Mouse (Mus musculus): ENCODE data around the gene Cmc4. TPM values are rescaled to one million over a fixed set of nuclear protein-coding genes. Genes with fewer than 3 reads are reported as not detected.

Cmc4 gene
- polyA plus RNA-seq (2015; fragmentation: Nextera tagmentation; extraction: Ambion mirVana): 25.7 and 26.4 TPM in 2 replicates

GRCm38 (mm10) chrX:75415936-75416785, at the start of gene Cmc4, which contains the start of the genes Mtcp1 and Brcc3:
Gene Cmc4, minus strand, starts transcription at chrX:75416584.
Gene Mtcp1, minus strand, starts transcription at chrX:75416588.
Gene Brcc3, plus strand, starts transcription at chrX:75416628.
- H3K27me3 ChIP-seq (ENCODE audit: control insufficient read depth, insufficient read depth, low read depth, low read length): no peaks in the 10 kb centered on the region
- peak within 1 kb of the TSS; percentile 53 for H3K4me3 ChIP-seq (ENCODE audit: low read depth, low read length)
- peaks cover 2% of the 10 kb centered on the region; the same call in 1 of the 2 replicates for H3K4me1 ChIP-seq (ENCODE audit: control insufficient read depth, insufficient read depth, low read length)
- no peaks in the 10 kb centered on the region for H3K9me3 ChIP-seq (replicated peaks; ENCODE audit: control insufficient read depth, low read length, poor library complexity, severe bottlenecking)
- peak within 1 kb of the TSS; percentile 73 for H3K9ac ChIP-seq (ENCODE audit: low read depth, low read length)
- H3K27ac ChIP-seq (ENCODE audit: low read length): peak within 1 kb of the TSS; percentile 88
- H3K36me3 ChIP-seq (ENCODE audit: control insufficient read depth, insufficient read depth, low read length): no peaks in the 10 kb centered on the region
- peak within 1 kb of the TSS; percentile 56 for H3K4me2 ChIP-seq (ENCODE audit: low read length)
- 16% methylated on average over 48 of the region's 52 CpGs for whole genome bisulfite sequencing
- ATAC-seq: peak; percentile 100

DNA sequence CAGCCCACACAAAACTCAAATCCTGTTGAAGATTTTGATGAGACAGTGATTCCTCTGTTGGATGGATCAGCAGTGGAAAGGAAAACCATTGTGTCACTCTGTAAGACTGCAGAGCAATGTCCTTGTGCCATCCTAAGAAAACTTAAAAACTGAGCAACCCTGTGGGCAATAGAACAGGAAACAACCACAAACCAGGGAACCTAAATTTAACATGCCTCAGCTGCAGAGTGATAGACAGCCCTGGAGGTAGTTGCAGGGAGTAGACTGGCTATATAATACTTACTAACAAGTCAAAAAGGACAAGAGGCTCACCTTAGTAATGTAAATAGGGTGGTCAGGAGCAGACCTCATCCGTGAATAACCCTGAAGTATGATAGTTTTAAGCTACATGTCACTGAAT, 38.2 kb upstream of the Cmc4 start:
- Histone ChIP-seq H3K27me3 (ENCODE audit: control insufficient read depth, insufficient read depth, low read depth, low read length) (no peaks in the 10 kb centered on the region), H3K27ac (ENCODE audit: low read length) (no peak overlapping the region), H3K9me3 (replicated peaks; ENCODE audit: control insufficient read depth, low read length, poor library complexity, severe bottlenecking) (peaks cover 3% of the 10 kb centered on the region; the same call in 1 of the 2 replicates), H3K4me2 (ENCODE audit: low read length) (no peak overlapping the region), H3K4me3 (ENCODE audit: low read depth, low read length) (no peak overlapping the region), H3K36me3 (ENCODE audit: control insufficient read depth, insufficient read depth, low read length) (peaks cover 18% of the 10 kb centered on the region), H3K9ac (ENCODE audit: low read depth, low read length) (no peak overlapping the region), H3K4me1 (ENCODE audit: control insufficient read depth, insufficient read depth, low read length) (no peaks in the 10 kb centered on the region)
- WGBS: 83% methylated on average over 1 of the region's 1 CpGs
- ATAC-seq: no peak

DNA sequence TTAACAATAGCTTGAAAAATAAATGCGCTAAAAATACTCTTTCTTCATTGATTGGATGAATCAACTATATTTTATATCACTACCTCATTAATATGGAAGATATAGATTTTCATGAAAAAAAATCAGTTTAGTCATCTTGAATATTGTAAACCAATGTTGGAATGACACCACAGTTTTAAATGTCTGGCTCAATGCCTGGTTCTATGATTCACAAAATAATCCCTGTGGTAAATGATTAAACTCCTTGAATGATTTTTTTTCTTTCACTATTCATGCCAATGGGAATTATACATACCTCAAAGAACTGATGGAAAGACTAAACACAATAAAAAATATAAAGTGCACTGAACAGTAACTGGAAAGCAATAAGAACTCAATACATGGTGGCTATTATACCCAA, 6.7 kb downstream of the Cmc4 start:
- Histone ChIP-seq H3K4me2 (ENCODE audit: low read length) (no peak overlapping the region), H3K36me3 (ENCODE audit: control insufficient read depth, insufficient read depth, low read length) (no peaks in the 10 kb centered on the region), H3K27ac (ENCODE audit: low read length) (no peak overlapping the region), H3K4me3 (ENCODE audit: low read depth, low read length) (no peak overlapping the region), H3K9ac (ENCODE audit: low read depth, low read length) (no peak overlapping the region), H3K27me3 (ENCODE audit: control insufficient read depth, insufficient read depth, low read depth, low read length) (no peaks in the 10 kb centered on the region), H3K9me3 (replicated peaks; ENCODE audit: control insufficient read depth, low read length, poor library complexity, severe bottlenecking) (no peaks in the 10 kb centered on the region), H3K4me1 (ENCODE audit: control insufficient read depth, insufficient read depth, low read length) (no peaks in the 10 kb centered on the region)
- 90% methylated on average over 1 of the region's 1 CpGs for WGBS
- ATAC-seq: no peak

DNA sequence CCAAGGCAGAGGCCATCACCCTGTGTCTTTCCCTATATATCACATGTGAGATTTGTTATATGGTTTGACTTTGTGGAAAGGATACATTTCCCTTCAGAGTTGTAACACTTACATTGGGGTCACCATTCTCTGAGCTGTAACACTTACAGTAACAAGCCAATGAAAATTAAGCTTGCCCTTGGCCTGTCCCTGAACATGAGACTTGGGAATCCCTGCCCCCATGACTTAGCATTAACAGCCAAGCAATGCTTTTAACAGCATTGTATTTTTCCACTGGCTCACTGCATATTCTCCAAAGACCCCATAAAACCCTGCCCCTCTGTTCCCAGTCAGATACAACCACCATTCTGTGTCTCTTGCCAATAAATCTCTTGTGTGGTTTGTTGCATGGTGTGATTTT, 13.0 kb downstream of the Cmc4 start:
- Histone ChIP-seq H3K4me1 (ENCODE audit: control insufficient read depth, insufficient read depth, low read length) (no peaks in the 10 kb centered on the region), H3K9ac (ENCODE audit: low read depth, low read length) (no peak overlapping the region), H3K9me3 (replicated peaks; ENCODE audit: control insufficient read depth, low read length, poor library complexity, severe bottlenecking) (no peaks in the 10 kb centered on the region), H3K36me3 (ENCODE audit: control insufficient read depth, insufficient read depth, low read length) (no peaks in the 10 kb centered on the region), H3K4me2 (ENCODE audit: low read length) (no peak overlapping the region), H3K27ac (ENCODE audit: low read length) (no peak overlapping the region), H3K4me3 (ENCODE audit: low read depth, low read length) (no peak overlapping the region), H3K27me3 (ENCODE audit: control insufficient read depth, insufficient read depth, low read depth, low read length) (no peaks in the 10 kb centered on the region)
- ATAC-seq: no peak

GRCm38 (mm10) chrX:75402668-75403067, 13.7 kb downstream of the Cmc4 start:
- no peak for ATAC-seq
- H3K4me3 ChIP-seq (ENCODE audit: low read depth, low read length): no peak overlapping the region
- no peak overlapping the region for H3K4me2 ChIP-seq (ENCODE audit: low read length)
- no peak overlapping the region for H3K9ac ChIP-seq (ENCODE audit: low read depth, low read length)
- no peaks in the 10 kb centered on the region for H3K27me3 ChIP-seq (ENCODE audit: control insufficient read depth, insufficient read depth, low read depth, low read length)
- H3K27ac ChIP-seq (ENCODE audit: low read length): no peak overlapping the region
- H3K4me1 ChIP-seq (ENCODE audit: control insufficient read depth, insufficient read depth, low read length): no peaks in the 10 kb centered on the region
- no peaks in the 10 kb centered on the region for H3K9me3 ChIP-seq (replicated peaks; ENCODE audit: control insufficient read depth, low read length, poor library complexity, severe bottlenecking)
- H3K36me3 ChIP-seq (ENCODE audit: control insufficient read depth, insufficient read depth, low read length): no peaks in the 10 kb centered on the region
- WGBS: 75% methylated on average over 2 of the region's 2 CpGs

- H3K9me3 ChIP-seq (replicated peaks; ENCODE audit: control insufficient read depth, low read length, poor library complexity, severe bottlenecking): no peaks in the 10 kb centered on the region
These were observed 16.9 kb downstream of the Cmc4 start for GRCm38 (mm10) chrX:75399471-75399870.

DNA sequence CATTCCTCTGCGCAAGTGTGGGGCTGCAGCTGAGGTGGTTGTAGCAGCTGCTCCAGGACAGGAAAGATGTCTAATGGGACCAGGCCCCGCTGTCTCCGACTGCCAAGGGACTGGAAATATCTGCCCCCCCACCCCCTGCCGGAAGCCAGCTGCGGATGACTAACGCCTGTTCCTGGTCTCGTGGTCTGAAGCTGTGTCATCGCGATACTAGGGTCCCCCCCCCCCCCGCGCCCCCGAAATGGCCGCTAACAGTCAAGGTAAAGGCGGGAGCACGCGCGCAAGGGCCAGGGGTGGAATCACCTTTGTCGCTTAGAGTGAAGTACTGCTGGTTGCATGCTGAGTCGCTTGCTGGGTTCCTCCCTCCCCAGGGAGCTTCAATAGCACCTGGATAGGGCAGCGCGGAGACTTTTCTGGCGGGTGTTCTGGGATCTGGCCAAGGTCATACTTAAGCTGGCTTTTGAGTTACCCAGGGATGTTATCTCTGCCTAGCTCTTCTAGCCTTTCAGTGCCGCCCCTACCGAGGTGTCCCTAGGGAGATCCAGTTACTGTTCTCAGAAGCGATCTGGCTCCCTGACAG, 34.1 kb downstream of the Cmc4 start, which contains the start of the genes Fundc2 and F8:
Fundc2 (plus strand) TSS at position 205 of the 577 bp plus-strand sequence.
F8 (minus strand) TSS at position 421 of the 577 bp plus-strand sequence.
- no peaks in the 10 kb centered on the region for H3K36me3 ChIP-seq (ENCODE audit: control insufficient read depth, insufficient read depth, low read length)
- H3K4me3 ChIP-seq (ENCODE audit: low read depth, low read length): peak within 1 kb of the TSS; percentile 54
- peak within 1 kb of the TSS; percentile 76 for H3K27ac ChIP-seq (ENCODE audit: low read length)
- H3K4me1 ChIP-seq (ENCODE audit: control insufficient read depth, insufficient read depth, low read length): no peaks in the 10 kb centered on the region
- peak; percentile 99 for ATAC-seq
- H3K27me3 ChIP-seq (ENCODE audit: control insufficient read depth, insufficient read depth, low read depth, low read length): no peaks in the 10 kb centered on the region
- 16% methylated on average over 21 of the region's 25 CpGs for WGBS
- H3K9ac ChIP-seq (ENCODE audit: low read depth, low read length): peak within 1 kb of the TSS; percentile 68
- peak within 1 kb of the TSS; percentile 52 for H3K4me2 ChIP-seq (ENCODE audit: low read length)
- no peaks in the 10 kb centered on the region for H3K9me3 ChIP-seq (replicated peaks; ENCODE audit: control insufficient read depth, low read length, poor library complexity, severe bottlenecking)

More at GRCm38 (mm10) chrX:75399471-75399870, 16.9 kb downstream of the Cmc4 start:
- Histone ChIP-seq H3K4me1 (ENCODE audit: control insufficient read depth, insufficient read depth, low read length) (no peaks in the 10 kb centered on the region), H3K4me3 (ENCODE audit: low read depth, low read length) (no peak overlapping the region), H3K27ac (ENCODE audit: low read length) (no peak overlapping the region), H3K36me3 (ENCODE audit: control insufficient read depth, insufficient read depth, low read length) (no peaks in the 10 kb centered on the region), H3K9ac (ENCODE audit: low read depth, low read length) (no peak overlapping the region), H3K4me2 (ENCODE audit: low read length) (no peak overlapping the region), H3K27me3 (ENCODE audit: control insufficient read depth, insufficient read depth, low read depth, low read length) (no peaks in the 10 kb centered on the region)
- WGBS: 92% methylated on average over 1 of the region's 1 CpGs
- no peak for ATAC-seq

DNA sequence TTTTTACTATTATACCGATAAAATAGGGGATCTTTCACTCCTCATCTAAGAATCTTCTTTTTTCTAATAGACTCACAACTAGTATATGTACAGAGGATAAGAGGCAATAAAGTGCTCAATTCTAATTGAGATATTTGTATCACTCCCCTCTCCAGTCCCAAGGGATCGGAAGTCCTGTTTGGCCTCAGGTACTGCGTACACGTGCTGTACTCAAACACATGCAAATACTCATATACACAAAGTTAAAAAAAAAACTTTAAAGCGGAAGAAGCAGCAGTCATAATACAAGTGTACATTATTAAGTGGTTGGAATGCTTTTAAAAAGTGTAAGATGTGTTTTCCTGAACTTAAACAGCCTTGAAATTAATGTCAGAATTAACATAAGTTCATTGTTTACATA, 34.7 kb downstream of the Cmc4 start:
- 72% methylated on average over 5 of the region's 5 CpGs for WGBS
- Histone ChIP-seq H3K4me1 (ENCODE audit: control insufficient read depth, insufficient read depth, low read length) (no peaks in the 10 kb centered on the region), H3K9me3 (replicated peaks; ENCODE audit: control insufficient read depth, low read length, poor library complexity, severe bottlenecking) (no peaks in the 10 kb centered on the region), H3K36me3 (ENCODE audit: control insufficient read depth, insufficient read depth, low read length) (no peaks in the 10 kb centered on the region), H3K27me3 (ENCODE audit: control insufficient read depth, insufficient read depth, low read depth, low read length) (no peaks in the 10 kb centered on the region), H3K9ac (ENCODE audit: low read depth, low read length) (peak overlapping the region; percentile 68; the same call in 1 of the 2 replicates), H3K27ac (ENCODE audit: low read length) (no peak overlapping the region), H3K4me2 (ENCODE audit: low read length) (peak overlapping the region; percentile 52; the same call in 1 of the 2 replicates), H3K4me3 (ENCODE audit: low read depth, low read length) (peak overlapping the region; percentile 54)
- ATAC-seq: peak; percentile 46; the same call in 1 of the 2 replicates

- no peak overlapping the region for H3K27ac ChIP-seq (ENCODE audit: low read length)
- WGBS: 87% methylated on average over 1 of the region's 1 CpGs
- no peak overlapping the region for H3K9ac ChIP-seq (ENCODE audit: low read depth, low read length)
- H3K27me3 ChIP-seq (ENCODE audit: control insufficient read depth, insufficient read depth, low read depth, low read length): no peaks in the 10 kb centered on the region
- H3K4me3 ChIP-seq (ENCODE audit: low read depth, low read length): no peak overlapping the region
- H3K4me1 ChIP-seq (ENCODE audit: control insufficient read depth, insufficient read depth, low read length): no peaks in the 10 kb centered on the region
- H3K36me3 ChIP-seq (ENCODE audit: control insufficient read depth, insufficient read depth, low read length): no peaks in the 10 kb centered on the region
- H3K4me2 ChIP-seq (ENCODE audit: low read length): no peak overlapping the region
- no peaks in the 10 kb centered on the region for H3K9me3 ChIP-seq (replicated peaks; ENCODE audit: control insufficient read depth, low read length, poor library complexity, severe bottlenecking)
- no peak for ATAC-seq
These were observed 35.2 kb downstream of the Cmc4 start for GRCm38 (mm10) chrX:75381176-75381575.
